Mouse (Mus musculus) heart, adult 10 weeks (tissue): ENCODE data around the gene Cntn3. TPM values are rescaled to one million over a fixed set of nuclear protein-coding genes. Genes with fewer than 3 reads are reported as not detected.

Experiments
- polyA plus RNA-seq: library from polyadenylated mRNA; stranded (reverse); fragments of 350-450 nt; fragmentation: Illumina TruSeq; extraction: RNeasy Lipid Tissue Mini Kit (QIAGEN cat#74804); gene quantifications from one replicate; pipeline ENCODE4 v1.2.3, GENCODE M21; 2014; ENCODE audit warnings: low read depth, low replicate concordance

Gene Cntn3
- polyA plus RNA-seq: 0.08 TPM

DNA sequence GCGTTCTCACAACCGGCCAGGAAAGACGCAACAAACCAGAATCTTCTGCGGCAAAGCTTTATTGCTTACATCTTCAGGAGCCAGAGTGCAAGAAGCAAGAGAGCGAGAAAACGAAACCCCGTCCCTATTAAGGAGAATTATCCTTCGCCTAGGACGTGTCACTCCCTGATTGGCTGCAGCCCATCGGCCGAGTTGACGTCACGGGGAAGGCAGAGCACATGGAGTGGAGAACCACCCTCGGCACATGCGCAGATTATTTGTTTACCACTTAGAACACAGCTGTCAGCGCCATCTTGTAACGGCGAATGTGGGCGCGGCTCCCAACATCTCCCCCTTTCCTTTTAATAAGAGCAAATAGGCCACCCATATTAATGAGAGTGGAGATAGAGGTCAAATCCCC, at the start of gene Cntn3:
Cntn3 (minus strand) TSS at position 101 of the 400 bp plus-strand sequence.

